ENCODE assay signal across 10 mouse cellular contexts in the genomic region with DNA sequence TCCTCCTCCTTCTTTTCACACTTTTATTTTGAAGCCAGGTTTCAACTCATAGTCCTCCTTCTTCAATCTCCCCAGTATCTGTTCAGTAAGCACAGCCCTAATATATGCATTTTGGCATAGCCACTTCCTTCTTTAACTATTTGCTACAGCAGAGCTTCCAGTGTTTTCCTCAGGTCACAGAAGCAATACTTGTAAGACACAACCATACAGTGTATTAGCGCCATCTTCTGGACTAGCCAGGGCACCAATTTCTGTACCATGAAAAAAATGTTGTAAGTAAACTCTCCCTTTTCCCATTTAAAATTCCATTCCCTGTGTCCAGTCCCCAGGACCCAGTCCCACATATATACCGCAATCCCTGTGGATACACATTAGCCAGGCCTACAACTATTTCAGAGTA. TPM values are rescaled to one million over a fixed set of nuclear protein-coding genes. Genes with fewer than 3 reads are reported as not detected.
DNase-seq lines count a peak whose midpoint lies in the region; ATAC-seq and TF ChIP-seq lines count a peak whose summit lies in the region.
"Had no signal": no experiment of that assay in that cellular context is flagged by ENCODE, and none has a peak within 500 bp of the region (broad histone marks: within the 10 kb centered on the region; RNA-seq: fewer than 3 reads in every experiment).

No protein-coding gene starts in this region.

- H3K4me2 ChIP-seq in embryonic facial prominence, embryonic 14.5 days (ENCODE audit: low read depth, low read length), result no peak overlapping the region
- H3K4me2 ChIP-seq in hindbrain, embryonic 15.5 days, result no peak overlapping the region
- H3K4me2 ChIP-seq: embryonic facial prominence, embryonic 13.5 days had no signal

- no peaks in the 10 kb centered on the region for H3K27me3 ChIP-seq in embryonic facial prominence, embryonic 14.5 days (replicated peaks; ENCODE audit: control insufficient read depth, insufficient read depth, low read length)
- H3K27me3 ChIP-seq in hindbrain, embryonic 15.5 days, result no peaks in the 10 kb centered on the region
- H3K27me3 ChIP-seq: embryonic facial prominence, embryonic 13.5 days had no signal

- H3K4me3 ChIP-seq in bone marrow, adult 2 months (replicated peaks; ENCODE audit: control insufficient read depth, low read depth, low read length), result no peak overlapping the region
- H3K4me3 ChIP-seq in embryonic facial prominence, embryonic 14.5 days (ENCODE audit: low read depth, low read length), result no peak overlapping the region
- H3K4me3 ChIP-seq in hindbrain, embryonic 15.5 days, result no peak overlapping the region
- H3K4me3 ChIP-seq: embryonic facial prominence, embryonic 13.5 days; myocyte had no signal

- no peak for ATAC-seq in embryonic facial prominence, embryonic 14.5 days (ENCODE audit: low read depth)
- ATAC-seq in hindbrain, embryonic 15.5 days (ENCODE audit: low FRiP score, low read depth), result peak; percentile 68; the same call in 1 of the 2 replicates
- ATAC-seq in megakaryocyte progenitor cell, adult 5-6 weeks (replicated peaks; ENCODE audit: poor library complexity), result peak; percentile 93

- H3K4me1 ChIP-seq in bone marrow, adult 2 months (ENCODE audit: control insufficient read depth, insufficient read depth, low read length), result no peaks in the 10 kb centered on the region
- no peaks in the 10 kb centered on the region for H3K4me1 ChIP-seq in embryonic facial prominence, embryonic 14.5 days (ENCODE audit: control insufficient read depth, insufficient read depth, low read length)
- no peaks in the 10 kb centered on the region for H3K4me1 ChIP-seq in hindbrain, embryonic 15.5 days (replicated peaks)

- H3K9ac ChIP-seq in embryonic facial prominence, embryonic 14.5 days (ENCODE audit: low read depth, low read length), result no peak overlapping the region
- H3K9ac ChIP-seq in hindbrain, embryonic 15.5 days, result no peak overlapping the region
- H3K9ac ChIP-seq: embryonic facial prominence, embryonic 13.5 days had no signal

- no peaks in the 10 kb centered on the region for H3K9me3 ChIP-seq in embryonic facial prominence, embryonic 14.5 days (ENCODE audit: control insufficient read depth, low read length)
- no peaks in the 10 kb centered on the region for H3K9me3 ChIP-seq in hindbrain, embryonic 15.5 days
- H3K9me3 ChIP-seq: embryonic facial prominence, embryonic 13.5 days had no signal

- 0 out of 2 replicates have a peak, but pooled peaks cover under 1% of the 10 kb centered on the region for H3K36me3 ChIP-seq in embryonic facial prominence, embryonic 14.5 days (ENCODE audit: control insufficient read depth, insufficient read depth, low read length)
- H3K36me3 ChIP-seq in hindbrain, embryonic 15.5 days, result no peaks in the 10 kb centered on the region
- H3K36me3 ChIP-seq: embryonic facial prominence, embryonic 13.5 days had no signal

- TF ChIP-seq POLR2A in bone marrow, adult 2 months (IDR thresholded peaks at IDR 0.05; ENCODE audit: borderline replicate concordance, control insufficient read depth, low read depth, low read length), result no peak

- 0 out of 2 replicates have a peak, but pooled peaks have one; percentile 9 for TF ChIP-seq CTCF in bone marrow, adult 2 months (IDR thresholded peaks at IDR 0.05; ENCODE audit: control insufficient read depth, insufficient read depth, low read length)

- DNase-seq in right cerebral cortex, adult 18-20 months, result peak; percentile 44
- DNase-seq in right cerebral cortex, postnatal 25 days, result no peak
- DNase-seq in embryonic facial prominence, embryonic 14.5 days (ENCODE audit: low spot score), result peak; percentile 88
- peak; percentile 13 to 37 for DNase-seq in layer of hippocampus, postnatal 25 days (ENCODE audit: extremely low spot score in 1 of 2, low spot score in 1 of 2)
- DNase-seq in spleen, postnatal 36 days (ENCODE audit: low spot score in 2 of 2), result peak; percentile 39 to 57

- no peak overlapping the region for H3K27ac ChIP-seq in bone marrow, adult 2 months (ENCODE audit: control insufficient read depth, insufficient read depth, low read depth, low read length, poor library complexity)
- no peak overlapping the region for H3K27ac ChIP-seq in embryonic facial prominence, embryonic 14.5 days (replicated peaks; ENCODE audit: low read depth, low read length)
- H3K27ac ChIP-seq in hindbrain, embryonic 15.5 days (replicated peaks), result no peak overlapping the region
- H3K27ac ChIP-seq: embryonic facial prominence, embryonic 13.5 days had no signal

- WGBS in bone marrow, adult 2 months, result 15% methylated on average over 2 of the region's 2 CpGs
- WGBS in embryonic facial prominence, embryonic 14.5 days, result 10% methylated on average over 2 of the region's 2 CpGs
- WGBS in hindbrain, embryonic 15.5 days, result 11% methylated on average over 2 of the region's 2 CpGs

RNA-seq across cellular contexts. Expression of gene Caprin2, which starts 17.9 kb away (rescaled TPM):
- 9.6 and 16.0 TPM in 2 replicates for polyA plus RNA-seq in bone marrow, adult 2 months (2011; ENCODE audit: insufficient read depth, insufficient read length, low replicate concordance, missing spikeins)
- polyA plus RNA-seq in embryonic facial prominence, embryonic 14.5 days (2014; fragmentation: Nextera tagmentation; extraction: Ambion mirVana), result 10.1 TPM in 2 replicates
- 10.3 and 10.5 TPM in 2 replicates for polyA plus RNA-seq in hindbrain, embryonic 15.5 days (2015; fragmentation: Nextera tagmentation; extraction: Ambion mirVana)
- 1 to 10 TPM; 6.2 to 9.2 TPM for total RNA-seq in layer of hippocampus, postnatal 25 days (2021)
- total RNA-seq in megakaryocyte progenitor cell, adult 5-6 weeks (2015), result 4.0 and 6.0 TPM in 2 replicates
- total RNA-seq in megakaryocyte progenitor cell, adult 5-6 weeks (2017), result 4.9 and 8.8 TPM in 2 replicates

RNA-seq across cellular contexts. Expression of gene Sinhcaf, which starts 32.3 kb away (rescaled TPM):
- 22.2 and 39.9 TPM in 2 replicates for polyA plus RNA-seq in bone marrow, adult 2 months (2011; ENCODE audit: insufficient read depth, insufficient read length, low replicate concordance, missing spikeins)
- polyA plus RNA-seq in embryonic facial prominence, embryonic 14.5 days (2014; fragmentation: Nextera tagmentation; extraction: Ambion mirVana), result 62.4 and 72.0 TPM in 2 replicates
- 44.4 and 51.8 TPM in 2 replicates for polyA plus RNA-seq in hindbrain, embryonic 15.5 days (2015; fragmentation: Nextera tagmentation; extraction: Ambion mirVana)
- 1 to 10 TPM; 2.9 to 3.4 TPM for total RNA-seq in layer of hippocampus, postnatal 25 days (2021)
- total RNA-seq in megakaryocyte progenitor cell, adult 5-6 weeks (2015), result 43.3 and 43.6 TPM in 2 replicates
- 97.8 and 122 TPM in 2 replicates for total RNA-seq in megakaryocyte progenitor cell, adult 5-6 weeks (2017)
